Mouse (Mus musculus): ENCODE results near the gene Gtf2ird2.

Gene Gtf2ird2

GRCm38 (mm10) chr5:134178536-134178935 is 5.3 kb upstream of the Gtf2ird2 start:
- in situ Hi-C loops (cut with MboI; ENCODE audit: low pct_unique_long_range_greater_than_20kb in 1 of 2, low sequenced_read_pairs in 2 of 2, unreplicated experiment in 1 of 2): loop anchor here in 1 of 2 experiments (5.0 kb wide), 1 partner anchor 164 kb away; no protein-coding TSS in a partner anchor

- in situ Hi-C loops (cut with MboI; ENCODE audit: low pct_unique_long_range_greater_than_20kb in 1 of 2, low sequenced_read_pairs in 2 of 2, unreplicated experiment in 1 of 2): loop anchor here (5.0 to 10.0 kb wide), 2 partner anchors 162 to 305 kb away; no protein-coding TSS in a partner anchor
Measured at GRCm38 (mm10) chr5:134179871-134180270, 3.9 kb upstream of the Gtf2ird2 start.

GRCm38 (mm10) chr5:134182172-134182571 is 1.6 kb upstream of the Gtf2ird2 start:
- in situ Hi-C loops (cut with MboI; ENCODE audit: low pct_unique_long_range_greater_than_20kb in 1 of 2, low sequenced_read_pairs in 2 of 2, unreplicated experiment in 1 of 2): loop anchor here (10.0 kb wide), 1 partner anchor 303 kb away; no protein-coding TSS in a partner anchor

- in situ Hi-C loops (cut with MboI; ENCODE audit: low pct_unique_long_range_greater_than_20kb in 1 of 2, low sequenced_read_pairs in 2 of 2, unreplicated experiment in 1 of 2): loop anchor here (10.0 kb wide), 1 partner anchor 302 kb away; no protein-coding TSS in a partner anchor
Measured at GRCm38 (mm10) chr5:134182735-134183134, 1.1 kb upstream of the Gtf2ird2 start.

GRCm38 (mm10) chr5:134183162-134183561 is 657 bp upstream of the Gtf2ird2 start:
- in situ Hi-C loops (cut with MboI; ENCODE audit: low pct_unique_long_range_greater_than_20kb in 1 of 2, low sequenced_read_pairs in 2 of 2, unreplicated experiment in 1 of 2): loop anchor here (10.0 kb wide), 1 partner anchor 302 kb away; no protein-coding TSS in a partner anchor

- in situ Hi-C loops (cut with MboI; ENCODE audit: low pct_unique_long_range_greater_than_20kb in 1 of 2, low sequenced_read_pairs in 2 of 2, unreplicated experiment in 1 of 2): loop anchor here (10.0 kb wide), 1 partner anchor 299 kb away; no protein-coding TSS in a partner anchor
Measured at GRCm38 (mm10) chr5:134186059-134186458, 2.2 kb downstream of the Gtf2ird2 start.

GRCm38 (mm10) chr5:134186961-134187731 is 3.3 kb downstream of the Gtf2ird2 start:
- in situ Hi-C loops (cut with MboI; ENCODE audit: low pct_unique_long_range_greater_than_20kb in 1 of 2, low sequenced_read_pairs in 2 of 2, unreplicated experiment in 1 of 2): loop anchor here (10.0 kb wide), 1 partner anchor 298 kb away; no protein-coding TSS in a partner anchor

GRCm38 (mm10) chr5:134188571-134188970 is 4.8 kb downstream of the Gtf2ird2 start:
- in situ Hi-C loops (cut with MboI; ENCODE audit: low pct_unique_long_range_greater_than_20kb in 1 of 2, low sequenced_read_pairs in 2 of 2, unreplicated experiment in 1 of 2): loop anchor here (10.0 kb wide), 1 partner anchor 296 kb away; no protein-coding TSS in a partner anchor

- in situ Hi-C loops (cut with MboI; ENCODE audit: low pct_unique_long_range_greater_than_20kb in 1 of 2, low sequenced_read_pairs in 2 of 2, unreplicated experiment in 1 of 2): loop anchor here in 1 of 2 experiments (5.0 kb wide), 1 partner anchor 149 kb away; no protein-coding TSS in a partner anchor
Measured at GRCm38 (mm10) chr5:134193664-134194063, 9.8 kb downstream of the Gtf2ird2 start.

- in situ Hi-C loops (cut with MboI; ENCODE audit: low pct_unique_long_range_greater_than_20kb in 1 of 2, low sequenced_read_pairs in 2 of 2, unreplicated experiment in 1 of 2): no loop called here
Measured at GRCm38 (mm10) chr5:134206721-134207120, 22.9 kb downstream of the Gtf2ird2 start.

GRCm38 (mm10) chr5:134209931-134210554 is 26.2 kb downstream of the Gtf2ird2 start:
- in situ Hi-C loops (cut with MboI; ENCODE audit: low pct_unique_long_range_greater_than_20kb in 1 of 2, low sequenced_read_pairs in 2 of 2, unreplicated experiment in 1 of 2): no loop called here

- in situ Hi-C loops (cut with MboI; ENCODE audit: low pct_unique_long_range_greater_than_20kb in 1 of 2, low sequenced_read_pairs in 2 of 2, unreplicated experiment in 1 of 2): no loop called here
Measured at GRCm38 (mm10) chr5:134214021-134214806, 30.4 kb downstream of the Gtf2ird2 start.

- in situ Hi-C loops (cut with MboI; ENCODE audit: low pct_unique_long_range_greater_than_20kb in 1 of 2, low sequenced_read_pairs in 2 of 2, unreplicated experiment in 1 of 2): no loop called here
Measured at GRCm38 (mm10) chr5:134217900-134218299, 34.1 kb downstream of the Gtf2ird2 start.

- in situ Hi-C loops (cut with MboI; ENCODE audit: low pct_unique_long_range_greater_than_20kb in 1 of 2, low sequenced_read_pairs in 2 of 2, unreplicated experiment in 1 of 2): no loop called here
Measured at GRCm38 (mm10) chr5:134221278-134221677, 37.5 kb downstream of the Gtf2ird2 start.

GRCm38 (mm10) chr5:134221708-134222150 is 37.9 kb downstream of the Gtf2ird2 start:
- in situ Hi-C loops (cut with MboI; ENCODE audit: low pct_unique_long_range_greater_than_20kb in 1 of 2, low sequenced_read_pairs in 2 of 2, unreplicated experiment in 1 of 2): no loop called here

- in situ Hi-C loops (cut with MboI; ENCODE audit: low pct_unique_long_range_greater_than_20kb in 1 of 2, low sequenced_read_pairs in 2 of 2, unreplicated experiment in 1 of 2): no loop called here
Measured at GRCm38 (mm10) chr5:134225110-134225901, 41.5 kb downstream of the Gtf2ird2 start.

- in situ Hi-C loops (cut with MboI; ENCODE audit: low pct_unique_long_range_greater_than_20kb in 1 of 2, low sequenced_read_pairs in 2 of 2, unreplicated experiment in 1 of 2): no loop called here
Measured at GRCm38 (mm10) chr5:134226946-134227345, 43.1 kb downstream of the Gtf2ird2 start.
